Mouse (Mus musculus) testis, adult 2 months (tissue): ENCODE results near the gene BC035044. TPM values are rescaled to one million over a fixed set of nuclear protein-coding genes. Genes with fewer than 3 reads are reported as not detected.
"Not testable (repeated sequence)": the region's sequence is repeated elsewhere in the genome, so short reads cannot be mapped to it uniquely, and the experiment has no call there.

Experiments
- H3K27ac ChIP-seq: fragments of 200-500 bp; 2 replicates; pipeline ENCODE4 v1.5.1; 2012; ENCODE audit warnings: low read depth, low read length; ENCODE audit not compliant: control insufficient read depth, insufficient read depth
- H3K27me3 ChIP-seq: fragments of 200-500 bp; 2 replicates; pipeline ENCODE4 v1.6.1; 2012; ENCODE audit warnings: mild to moderate bottlenecking, low read length, moderate library complexity; ENCODE audit not compliant: control insufficient read depth, insufficient read depth
- H3K36me3 ChIP-seq: fragments of 200-500 bp; 2 replicates; pipeline ENCODE4 v1.6.1; 2012; ENCODE audit warnings: mild to moderate bottlenecking, low read length; ENCODE audit not compliant: control insufficient read depth, insufficient read depth
- H3K4me1 ChIP-seq: fragments of 200-500 bp; 2 replicates; pipeline ENCODE4 v1.6.1; 2012; ENCODE audit warnings: low read length; ENCODE audit not compliant: control insufficient read depth, insufficient read depth
- H3K4me3 ChIP-seq: fragments of 200-500 bp; 2 replicates; pipeline ENCODE4 v1.5.1; 2012; ENCODE audit warnings: low read depth, mild to moderate bottlenecking, low read length, moderate library complexity, mixed read lengths; ENCODE audit not compliant: control insufficient read depth
- CTCF ChIP-seq: fragments of 200-500 bp; IDR thresholded peaks from 2 replicates; pipeline ENCODE4 v1.5.1; 2012; ENCODE audit warnings: low read depth, mild to moderate bottlenecking, inconsistent platforms, low read length, moderate library complexity; ENCODE audit not compliant: control insufficient read depth, insufficient read depth, insufficient replicate concordance
- POLR2A ChIP-seq: fragments of 200-500 bp; IDR thresholded peaks from 2 replicates; pipeline ENCODE4 v1.6.1; 2012; ENCODE audit warnings: low read depth, mild to moderate bottlenecking, inconsistent platforms, low read length, moderate library complexity; ENCODE audit not compliant: control insufficient read depth
- polyA plus RNA-seq: library from polyadenylated mRNA; depleted of rRNA; stranded (reverse); fragments of >200 nt; gene quantifications from 2 replicates; pipeline ENCODE4 v1.2.3, GENCODE M21; 2012; rRNA removed

The BC035044 gene
- polyA plus RNA-seq = 0.08 and 0.09 TPM in 2 replicates

DNA sequence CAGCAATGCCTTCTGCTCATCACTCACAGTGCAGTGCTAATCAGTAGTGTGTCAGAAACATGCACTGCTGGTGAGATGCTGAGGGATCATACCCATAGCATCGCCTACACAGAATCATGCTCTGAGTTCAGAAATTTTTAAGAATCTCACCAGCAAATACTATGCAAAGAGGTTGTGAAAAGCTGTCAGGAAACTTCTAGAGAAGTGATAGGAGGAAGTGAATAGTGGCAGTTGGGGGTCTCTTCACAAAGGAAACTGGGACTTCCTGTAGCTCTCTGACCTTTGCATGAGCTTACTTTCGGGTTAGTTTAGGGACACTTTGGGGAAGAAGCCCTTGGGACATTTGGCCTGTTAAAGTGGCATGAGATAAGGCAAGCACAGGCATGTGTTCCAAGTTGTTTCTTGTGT lies at the start of gene BC035044:
Gene BC035044, minus strand, starts transcription at position 179 of the 408 bp plus-strand sequence.
- no peak within 1 kb of the TSS for H3K27ac ChIP-seq
- no peak for TF ChIP-seq POLR2A
- no peak for TF ChIP-seq CTCF
- no peaks in the 10 kb centered on the region for H3K36me3 ChIP-seq
- no peaks in the 10 kb centered on the region for H3K27me3 ChIP-seq
- no peaks in the 10 kb centered on the region for H3K4me1 ChIP-seq
- no peak within 1 kb of the TSS for H3K4me3 ChIP-seq

DNA sequence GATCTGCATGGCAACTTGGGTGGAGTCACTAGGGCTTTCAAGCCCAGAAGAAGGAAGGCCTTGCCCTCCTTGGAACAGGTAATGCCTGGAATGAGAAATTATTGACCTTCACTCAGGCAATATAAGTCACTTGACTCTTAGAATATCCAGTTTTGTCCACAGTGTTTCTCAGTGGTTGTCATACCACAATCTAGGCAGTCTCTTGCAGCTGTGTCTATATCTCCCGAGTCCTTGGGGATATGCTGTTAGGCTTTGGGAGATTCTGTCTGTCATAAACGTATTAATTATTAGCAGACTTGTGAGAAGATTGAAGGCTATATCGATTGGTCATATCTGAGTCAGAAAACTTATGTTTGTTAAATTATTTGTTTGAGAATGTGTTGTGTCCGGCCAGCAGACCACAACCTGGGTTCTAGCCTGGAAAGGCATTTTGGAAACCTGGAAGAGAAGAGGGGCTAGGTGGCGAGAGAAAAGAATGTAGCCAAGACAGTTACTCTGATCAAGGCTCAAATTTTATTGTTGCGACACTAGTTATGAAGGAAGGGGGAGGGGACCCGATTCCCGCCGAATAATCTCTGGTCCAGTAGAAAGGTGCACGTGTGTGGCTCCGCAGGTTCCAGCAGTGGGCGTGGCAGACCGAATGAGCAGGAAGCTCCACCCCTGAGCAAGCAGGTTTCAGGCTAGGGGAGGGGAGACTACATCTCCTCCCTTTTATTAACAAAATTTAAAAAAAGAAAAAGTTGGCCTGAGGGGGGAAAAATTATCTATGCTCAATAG lies 45.2 kb upstream of the BC035044 start:
- not testable (repeated sequence) for H3K27me3 ChIP-seq, H3K27ac ChIP-seq, H3K4me3 ChIP-seq, H3K36me3 ChIP-seq, H3K4me1 ChIP-seq

DNA sequence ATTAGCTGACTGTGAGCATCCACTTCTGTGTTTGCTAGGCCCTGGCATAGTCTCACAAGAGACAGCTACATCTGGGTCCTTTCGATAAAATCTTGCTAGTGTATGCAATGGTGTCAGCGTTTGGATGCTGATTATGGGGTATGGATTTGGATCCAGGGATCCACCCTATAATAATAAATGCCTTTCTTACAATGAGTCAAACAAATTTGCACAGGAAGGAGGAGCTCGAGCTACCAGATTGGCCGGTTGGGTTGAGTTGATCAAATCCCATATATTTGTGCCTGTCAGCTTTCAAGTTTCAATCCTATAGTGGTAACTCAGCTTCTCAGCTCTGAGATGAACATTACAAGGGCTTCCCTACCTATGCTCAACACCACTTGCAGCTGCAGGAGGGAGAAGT lies 43.2 kb upstream of the BC035044 start, which contains the start of gene Clec2g:
Gene Clec2g, plus strand, starts transcription at position 301 of the 400 bp plus-strand sequence.
- H3K27me3 ChIP-seq, H3K4me3 ChIP-seq, H3K4me1 ChIP-seq, H3K36me3 ChIP-seq, H3K27ac ChIP-seq: not testable (repeated sequence)

DNA sequence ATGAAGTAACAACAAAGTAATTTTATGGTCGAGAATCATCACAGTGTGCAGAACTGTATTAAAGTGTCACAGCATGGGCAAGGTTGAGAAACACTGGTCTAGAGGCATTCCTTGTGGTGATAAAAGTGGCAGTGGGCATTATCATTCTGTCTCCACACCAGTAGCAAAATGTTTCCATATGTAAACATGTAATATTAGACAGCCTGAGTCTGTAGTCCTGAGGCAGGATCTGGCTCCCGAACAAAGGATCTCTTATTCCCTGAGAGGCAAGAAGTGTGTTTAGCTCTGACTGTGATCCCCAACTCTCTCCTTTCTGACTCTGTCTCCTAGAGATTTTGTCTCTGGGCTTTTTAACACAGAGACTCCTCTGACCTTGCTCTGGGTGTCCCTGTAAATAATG lies 42.1 kb upstream of the BC035044 start:
- H3K27me3 ChIP-seq = no peaks in the 10 kb centered on the region
- H3K27ac ChIP-seq = no peak overlapping the region
- TF ChIP-seq POLR2A (no peak), CTCF (no peak)
- no peaks in the 10 kb centered on the region for H3K36me3 ChIP-seq
- no peak overlapping the region for H3K4me3 ChIP-seq
- H3K4me1 ChIP-seq = no peaks in the 10 kb centered on the region

DNA sequence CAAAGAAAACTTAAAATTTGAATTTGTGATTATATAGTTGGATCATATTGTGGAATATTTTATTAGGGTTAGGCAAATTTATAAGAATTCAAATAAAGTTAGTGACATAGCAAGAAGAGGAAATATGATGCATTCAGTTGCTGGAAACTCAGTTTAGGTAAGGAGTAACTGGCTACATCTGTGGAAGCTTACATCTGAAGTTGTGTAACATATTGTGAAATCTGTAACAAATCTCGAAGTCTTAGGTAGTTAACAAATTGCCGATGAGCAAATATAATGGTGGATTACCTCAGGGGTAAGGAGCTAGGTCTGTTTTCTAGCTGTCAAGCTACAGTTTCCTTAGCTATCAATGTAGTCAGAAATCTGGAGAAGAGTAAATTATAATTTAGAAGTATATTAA lies 26.4 kb upstream of the BC035044 start:
- no peaks in the 10 kb centered on the region for H3K36me3 ChIP-seq
- H3K27me3 ChIP-seq = no peaks in the 10 kb centered on the region
- H3K27ac ChIP-seq = no peak overlapping the region
- no peaks in the 10 kb centered on the region for H3K4me1 ChIP-seq
- TF ChIP-seq CTCF = no peak
- no peak overlapping the region for H3K4me3 ChIP-seq

DNA sequence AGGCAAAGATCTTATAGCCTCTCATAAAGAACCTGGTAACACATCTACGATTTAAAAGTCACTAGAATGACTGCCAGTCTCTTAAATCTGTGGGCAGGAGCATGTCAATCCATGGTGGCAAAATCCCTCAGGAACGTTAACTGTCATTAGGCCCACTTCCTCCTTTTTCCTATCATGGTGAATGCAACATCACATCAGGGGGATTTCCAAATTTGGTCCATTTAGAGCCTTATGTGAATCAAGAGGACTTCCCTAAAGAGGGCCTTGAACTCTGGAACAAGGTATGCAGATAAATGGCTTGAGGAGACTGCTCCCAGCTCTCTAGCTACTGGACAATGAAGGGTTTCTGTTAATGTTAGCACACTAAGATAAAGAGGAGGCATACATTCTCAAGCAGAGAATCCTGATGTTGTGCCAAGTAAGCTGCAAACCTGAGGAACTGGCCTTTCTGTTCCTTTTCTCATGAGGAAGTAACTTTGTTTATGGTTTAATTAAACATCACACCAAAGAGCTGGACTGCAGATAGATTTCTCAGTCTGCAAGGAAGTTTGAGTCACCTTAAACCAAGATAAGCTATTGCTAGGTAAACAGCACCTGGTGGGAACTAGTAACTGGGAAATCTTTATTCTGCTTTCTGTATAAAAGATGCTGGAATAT lies 22.8 kb upstream of the BC035044 start:
- H3K4me1 ChIP-seq = no peaks in the 10 kb centered on the region
- no peak overlapping the region for H3K27ac ChIP-seq
- no peak overlapping the region for H3K4me3 ChIP-seq
- no peaks in the 10 kb centered on the region for H3K36me3 ChIP-seq
- TF ChIP-seq POLR2A (no peak), CTCF (no peak)
- H3K27me3 ChIP-seq = no peaks in the 10 kb centered on the region

- not testable (repeated sequence) for H3K4me3 ChIP-seq, H3K4me1 ChIP-seq, H3K27ac ChIP-seq, H3K36me3 ChIP-seq, H3K27me3 ChIP-seq
These were observed 10.0 kb upstream of the BC035044 start for GRCm38 (mm10) chr6:128900796-128901552.
